Mouse (Mus musculus): ENCODE data around the gene Pianp. TPM values are rescaled to one million over a fixed set of nuclear protein-coding genes. Genes with fewer than 3 reads are reported as not detected.
A peak's percentile ranks its signal among the peaks of the same experiment; 100 is the strongest.
"Not testable (repeated sequence)": the region's sequence is repeated elsewhere in the genome, so short reads cannot be mapped to it uniquely, and the experiment has no call there.

Gene Pianp
- polyA plus RNA-seq, 1 experiment from 2014 or later: 5.0 TPM

DNA sequence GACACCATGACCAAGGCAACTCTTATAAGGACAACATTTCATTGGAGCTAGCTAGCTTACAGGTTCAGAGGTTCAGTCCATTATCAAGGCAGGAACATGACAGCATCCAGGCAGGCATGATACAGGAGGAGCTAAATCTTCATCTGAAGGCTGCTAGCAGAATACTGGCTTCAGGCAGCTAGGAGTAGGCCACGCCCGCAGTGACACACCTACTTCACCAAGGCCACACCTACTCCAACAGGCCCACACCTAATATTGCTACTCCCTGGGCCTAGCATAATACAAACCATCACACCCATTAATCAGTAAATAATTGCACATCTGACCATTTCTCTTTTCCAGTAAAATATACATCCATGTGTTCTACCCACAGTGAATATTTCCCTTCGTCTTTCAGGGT is 21.2 kb downstream of the Pianp start:
- Histone ChIP-seq H3K36me3 (ENCODE audit: control insufficient read depth, insufficient read depth, low read length) (peaks cover 79% of the 10 kb centered on the region), H3K27ac (replicated peaks; ENCODE audit: low read depth, low read length) (no peak overlapping the region), H3K9ac (ENCODE audit: low read depth, low read length) (no peak overlapping the region), H3K4me2 (ENCODE audit: low read depth, low read length) (no peak overlapping the region), H3K4me3 (ENCODE audit: low read depth, low read length) (no peak overlapping the region), H3K27me3 (replicated peaks; ENCODE audit: control insufficient read depth, insufficient read depth, low read length) (no peaks in the 10 kb centered on the region), H3K4me1 (ENCODE audit: control insufficient read depth, insufficient read depth, low read length) (no peaks in the 10 kb centered on the region), H3K9me3 (ENCODE audit: control insufficient read depth, low read length) (no peaks in the 10 kb centered on the region)
- WGBS: 88% methylated on average over 3 of the region's 3 CpGs
- DNase-seq (ENCODE audit: low spot score): no peak
- no peak for ATAC-seq (ENCODE audit: low read depth)

GRCm38 (mm10) chr6:125030532-125030931 is 34.0 kb downstream of the Pianp start:
- H3K27ac ChIP-seq (replicated peaks; ENCODE audit: low read depth, low read length); H3K4me3 ChIP-seq (ENCODE audit: low read depth, low read length); DNase-seq (ENCODE audit: low spot score); H3K4me1 ChIP-seq (ENCODE audit: control insufficient read depth, insufficient read depth, low read length); H3K4me2 ChIP-seq (ENCODE audit: low read depth, low read length); H3K9ac ChIP-seq (ENCODE audit: low read depth, low read length); H3K9me3 ChIP-seq (ENCODE audit: control insufficient read depth, low read length); H3K27me3 ChIP-seq (replicated peaks; ENCODE audit: control insufficient read depth, insufficient read depth, low read length): not testable (repeated sequence)
- H3K36me3 ChIP-seq (ENCODE audit: control insufficient read depth, insufficient read depth, low read length): peaks cover 88% of the 10 kb centered on the region
- WGBS: 25% methylated on average over 5 of the region's 9 CpGs
- peak; percentile 27; the same call in 1 of the 2 replicates for ATAC-seq (ENCODE audit: low read depth)

GRCm38 (mm10) chr6:125031604-125032003 is 35.1 kb downstream of the Pianp start:
- peaks cover 88% of the 10 kb centered on the region for H3K36me3 ChIP-seq (ENCODE audit: control insufficient read depth, insufficient read depth, low read length)
- no peaks in the 10 kb centered on the region for H3K27me3 ChIP-seq (replicated peaks; ENCODE audit: control insufficient read depth, insufficient read depth, low read length)
- ATAC-seq (ENCODE audit: low read depth): no peak
- no peak overlapping the region for H3K4me3 ChIP-seq (ENCODE audit: low read depth, low read length)
- no peaks in the 10 kb centered on the region for H3K9me3 ChIP-seq (ENCODE audit: control insufficient read depth, low read length)
- DNase-seq (ENCODE audit: low spot score): no peak
- no peak overlapping the region for H3K27ac ChIP-seq (replicated peaks; ENCODE audit: low read depth, low read length)
- 90% methylated on average over 16 of the region's 16 CpGs for WGBS
- no peak overlapping the region for H3K9ac ChIP-seq (ENCODE audit: low read depth, low read length)
- no peaks in the 10 kb centered on the region for H3K4me1 ChIP-seq (ENCODE audit: control insufficient read depth, insufficient read depth, low read length)
- no peak overlapping the region for H3K4me2 ChIP-seq (ENCODE audit: low read depth, low read length)

DNA sequence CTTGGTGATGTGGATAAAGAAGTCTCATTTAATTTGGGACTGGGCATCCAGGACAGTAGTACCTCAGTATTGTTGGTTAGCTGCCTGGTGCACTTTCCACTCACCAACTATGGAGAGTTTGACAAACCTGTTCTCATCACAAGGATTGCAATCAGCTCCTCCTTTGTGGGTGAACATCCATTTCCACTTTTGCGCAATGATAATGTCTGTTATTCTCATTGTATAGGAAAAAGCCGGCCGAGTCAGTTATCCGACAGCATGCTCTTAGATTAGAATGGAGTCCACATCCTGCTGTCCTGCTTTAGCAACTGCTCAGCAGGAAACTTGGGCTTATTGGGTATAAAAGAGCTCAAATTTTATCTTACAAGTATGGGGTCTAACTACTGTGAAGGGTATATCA is 42.2 kb downstream of the Pianp start:
- 97% methylated on average over 4 of the region's 4 CpGs for WGBS
- Histone ChIP-seq H3K4me3 (ENCODE audit: low read depth, low read length) (peak overlapping the region; percentile 75; the same call in 1 of the 2 replicates), H3K27me3 (replicated peaks; ENCODE audit: control insufficient read depth, insufficient read depth, low read length) (no peaks in the 10 kb centered on the region), H3K36me3 (ENCODE audit: control insufficient read depth, insufficient read depth, low read length) (peaks cover 45% of the 10 kb centered on the region), H3K9me3 (ENCODE audit: control insufficient read depth, low read length) (no peaks in the 10 kb centered on the region), H3K27ac (replicated peaks; ENCODE audit: low read depth, low read length) (peak overlapping the region; percentile 84), H3K4me2 (ENCODE audit: low read depth, low read length) (peak overlapping the region; percentile 55), H3K9ac (ENCODE audit: low read depth, low read length) (peak overlapping the region; percentile 41; the same call in 1 of the 2 replicates), H3K4me1 (ENCODE audit: control insufficient read depth, insufficient read depth, low read length) (peaks cover 8% of the 10 kb centered on the region; the same call in 1 of the 2 replicates)
- ATAC-seq (ENCODE audit: low read depth): no peak
- no peak for DNase-seq (ENCODE audit: low spot score)

DNA sequence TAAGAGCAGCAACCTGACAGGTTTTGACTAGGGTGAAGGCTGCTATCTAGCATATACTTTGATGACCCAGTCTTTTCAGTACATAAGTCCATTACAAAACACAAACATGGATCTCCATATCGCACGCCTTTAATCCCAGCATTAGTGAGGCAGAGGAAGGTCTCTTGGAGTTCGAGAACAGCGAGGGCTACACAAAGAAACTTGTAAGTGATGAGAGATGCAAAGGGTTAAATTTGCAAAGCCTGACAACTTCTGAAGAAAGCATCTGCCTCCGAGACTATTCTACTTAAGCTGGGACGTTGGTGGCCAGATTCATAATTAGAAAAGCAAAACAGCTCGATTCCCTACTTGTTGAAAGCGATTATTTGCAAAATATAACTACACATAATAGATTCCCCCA is 42.6 kb downstream of the Pianp start:
- Histone ChIP-seq H3K4me3 (ENCODE audit: low read depth, low read length) (peak overlapping the region; percentile 75), H3K27me3 (replicated peaks; ENCODE audit: control insufficient read depth, insufficient read depth, low read length) (no peaks in the 10 kb centered on the region), H3K36me3 (ENCODE audit: control insufficient read depth, insufficient read depth, low read length) (peaks cover 45% of the 10 kb centered on the region), H3K27ac (replicated peaks; ENCODE audit: low read depth, low read length) (peak overlapping the region; percentile 84), H3K9ac (ENCODE audit: low read depth, low read length) (peak overlapping the region; percentile 41), H3K9me3 (ENCODE audit: control insufficient read depth, low read length) (no peaks in the 10 kb centered on the region), H3K4me2 (ENCODE audit: low read depth, low read length) (peak overlapping the region; percentile 55), H3K4me1 (ENCODE audit: control insufficient read depth, insufficient read depth, low read length) (peaks cover 8% of the 10 kb centered on the region; the same call in 1 of the 2 replicates)
- ATAC-seq (ENCODE audit: low read depth) (peak; percentile 9; the same call in 1 of the 2 replicates), DNase-seq (ENCODE audit: low spot score) (no peak)
- 7% methylated on average over 8 of the region's 8 CpGs for WGBS

- Histone ChIP-seq H3K4me1 (ENCODE audit: control insufficient read depth, insufficient read depth, low read length) (peaks cover 8% of the 10 kb centered on the region; the same call in 1 of the 2 replicates), H3K27ac (replicated peaks; ENCODE audit: low read depth, low read length) (peak within 1 kb of the TSS; percentile 85), H3K9me3 (ENCODE audit: control insufficient read depth, low read length) (no peaks in the 10 kb centered on the region), H3K4me2 (ENCODE audit: low read depth, low read length) (peak within 1 kb of the TSS; percentile 84), H3K4me3 (ENCODE audit: low read depth, low read length) (peak within 1 kb of the TSS; percentile 75), H3K9ac (ENCODE audit: low read depth, low read length) (peak within 1 kb of the TSS; percentile 77), H3K27me3 (replicated peaks; ENCODE audit: control insufficient read depth, insufficient read depth, low read length) (no peaks in the 10 kb centered on the region), H3K36me3 (ENCODE audit: control insufficient read depth, insufficient read depth, low read length) (peaks cover 46% of the 10 kb centered on the region)
- WGBS: under 1% methylated on average over 26 of the region's 26 CpGs
- peak; percentile 97 for ATAC-seq (ENCODE audit: low read depth)
- DNase-seq (ENCODE audit: low spot score): peak; percentile 99
Observed at GRCm38 (mm10) chr6:125039533-125040153, 43.1 kb downstream of the Pianp start, which contains the start of gene Ing4. Ing4 (plus strand) TSS chr6:125039760.

DNA sequence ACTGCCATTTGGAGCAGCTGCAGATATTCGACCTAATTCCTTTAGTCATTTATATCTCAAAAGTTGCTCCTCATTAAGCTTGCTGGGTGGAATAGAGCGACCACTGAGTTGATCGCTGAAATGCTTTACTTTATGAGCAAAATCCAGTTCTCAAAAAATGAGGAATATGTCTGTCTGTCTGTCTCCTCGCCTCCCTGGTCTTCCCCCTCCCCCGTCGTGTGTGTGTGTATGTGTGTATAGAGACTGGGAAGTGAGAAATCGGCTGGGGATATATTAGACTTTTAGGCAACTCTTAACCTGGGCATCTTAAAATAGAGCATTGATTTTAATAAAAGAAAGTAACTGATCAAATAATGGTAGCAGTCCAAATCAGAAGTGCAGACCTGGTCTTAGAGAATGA is 43.7 kb downstream of the Pianp start:
- no peaks in the 10 kb centered on the region for H3K27me3 ChIP-seq (replicated peaks; ENCODE audit: control insufficient read depth, insufficient read depth, low read length)
- peaks cover 46% of the 10 kb centered on the region for H3K36me3 ChIP-seq (ENCODE audit: control insufficient read depth, insufficient read depth, low read length)

DNA sequence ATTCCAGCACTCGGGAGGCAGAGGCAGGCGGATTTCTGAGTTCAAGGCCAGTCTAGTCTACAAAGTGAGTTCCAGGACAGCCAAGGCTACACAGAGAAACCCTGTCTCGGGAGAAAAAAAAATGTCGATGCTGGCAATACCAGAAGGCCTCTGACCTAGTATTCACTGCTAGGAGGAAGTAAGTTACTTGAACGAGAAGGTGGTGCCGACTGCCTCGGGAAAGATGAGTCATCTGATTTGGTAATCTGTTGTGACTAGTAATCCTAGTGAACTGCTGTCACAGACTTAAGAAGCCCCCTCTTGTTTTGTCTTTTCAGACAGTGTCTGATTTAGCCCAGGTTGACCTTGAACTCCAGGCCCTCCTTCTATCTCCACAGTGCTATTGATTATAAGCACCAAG is 44.6 kb downstream of the Pianp start:
- DNase-seq (ENCODE audit: low spot score) (no peak), ATAC-seq (ENCODE audit: low read depth) (no peak)
- no peak overlapping the region for H3K27ac ChIP-seq (replicated peaks; ENCODE audit: low read depth, low read length)
- no peak overlapping the region for H3K9ac ChIP-seq (ENCODE audit: low read depth, low read length)
- H3K36me3 ChIP-seq (ENCODE audit: control insufficient read depth, insufficient read depth, low read length): peaks cover 44% of the 10 kb centered on the region
- peak overlapping the region; percentile 75; the same call in 1 of the 2 replicates for H3K4me3 ChIP-seq (ENCODE audit: low read depth, low read length)
- no peaks in the 10 kb centered on the region for H3K9me3 ChIP-seq (ENCODE audit: control insufficient read depth, low read length)
- no peaks in the 10 kb centered on the region for H3K27me3 ChIP-seq (replicated peaks; ENCODE audit: control insufficient read depth, insufficient read depth, low read length)
- WGBS: 87% methylated on average over 7 of the region's 7 CpGs
- H3K4me1 ChIP-seq (ENCODE audit: control insufficient read depth, insufficient read depth, low read length): peaks cover 8% of the 10 kb centered on the region; the same call in 1 of the 2 replicates
- H3K4me2 ChIP-seq (ENCODE audit: low read depth, low read length): 0 out of 2 replicates have a peak overlapping the region, but pooled peaks have one; percentile 84

More for the DNA sequence above, 43.7 kb downstream of the Pianp start:
- H3K9me3 ChIP-seq (ENCODE audit: control insufficient read depth, low read length): no peaks in the 10 kb centered on the region
- 14% methylated on average over 7 of the region's 7 CpGs for WGBS
- H3K4me2 ChIP-seq (ENCODE audit: low read depth, low read length): peak overlapping the region; percentile 84
- no peak for DNase-seq (ENCODE audit: low spot score)
- no peak for ATAC-seq (ENCODE audit: low read depth)
- H3K4me1 ChIP-seq (ENCODE audit: control insufficient read depth, insufficient read depth, low read length): peaks cover 8% of the 10 kb centered on the region; the same call in 1 of the 2 replicates
- peak overlapping the region; percentile 77 for H3K9ac ChIP-seq (ENCODE audit: low read depth, low read length)
- peak overlapping the region; percentile 85; the same call in 1 of the 2 replicates for H3K27ac ChIP-seq (replicated peaks; ENCODE audit: low read depth, low read length)
- peak overlapping the region; percentile 75 for H3K4me3 ChIP-seq (ENCODE audit: low read depth, low read length)

DNA sequence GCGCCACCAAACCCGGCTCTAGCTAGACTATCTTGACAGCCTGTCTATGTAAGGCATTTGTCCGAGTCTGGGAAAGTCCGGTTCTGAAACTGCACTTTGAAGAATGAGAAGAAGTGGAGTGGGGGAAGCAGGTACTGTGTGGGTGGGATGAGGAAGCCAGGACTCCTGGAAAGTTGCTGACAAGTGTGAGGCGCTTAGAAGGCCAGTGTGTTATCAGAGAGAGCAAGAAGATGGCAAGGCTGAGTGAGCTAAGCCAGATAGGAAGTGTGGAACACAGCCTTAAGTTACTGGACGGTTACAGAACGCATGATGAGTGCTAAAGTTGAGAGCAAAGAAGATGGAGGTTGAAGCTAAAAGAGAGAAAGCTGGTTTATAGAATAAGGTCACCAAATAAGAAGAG is 45.6 kb downstream of the Pianp start:
- ATAC-seq (ENCODE audit: low read depth): no peak
- Histone ChIP-seq H3K27me3 (replicated peaks; ENCODE audit: control insufficient read depth, insufficient read depth, low read length) (no peaks in the 10 kb centered on the region), H3K27ac (replicated peaks; ENCODE audit: low read depth, low read length) (no peak overlapping the region), H3K9ac (ENCODE audit: low read depth, low read length) (no peak overlapping the region), H3K4me3 (ENCODE audit: low read depth, low read length) (no peak overlapping the region), H3K36me3 (ENCODE audit: control insufficient read depth, insufficient read depth, low read length) (peaks cover 38% of the 10 kb centered on the region), H3K9me3 (ENCODE audit: control insufficient read depth, low read length) (no peaks in the 10 kb centered on the region), H3K4me2 (ENCODE audit: low read depth, low read length) (no peak overlapping the region), H3K4me1 (ENCODE audit: control insufficient read depth, insufficient read depth, low read length) (peaks cover 8% of the 10 kb centered on the region; the same call in 1 of the 2 replicates)
- DNase-seq (ENCODE audit: low spot score): no peak
- WGBS: 91% methylated on average over 7 of the region's 7 CpGs

All from embryonic facial prominence, embryonic 14.5 days (tissue).